Mouse (Mus musculus) cortical plate, adult 2 months (tissue): Measurements from ENCODE around the gene Krtap4-1.

Experiments
- CTCF ChIP-seq: fragments of 200-500 bp; IDR thresholded peaks from 2 replicates; pipeline ENCODE4 v1.5.1; 2011; ENCODE audit warnings: mild to moderate bottlenecking, control low read depth, low read length; ENCODE audit not compliant: insufficient read depth; ENCODE audit errors: extremely low read depth
- POLR2A ChIP-seq: fragments of 200-500 bp; IDR thresholded peaks from 2 replicates; pipeline ENCODE4 v1.6.1; 2011; ENCODE audit warnings: mild to moderate bottlenecking, low read length, control low read depth; ENCODE audit not compliant: insufficient read depth; ENCODE audit errors: extremely low read depth

DNA sequence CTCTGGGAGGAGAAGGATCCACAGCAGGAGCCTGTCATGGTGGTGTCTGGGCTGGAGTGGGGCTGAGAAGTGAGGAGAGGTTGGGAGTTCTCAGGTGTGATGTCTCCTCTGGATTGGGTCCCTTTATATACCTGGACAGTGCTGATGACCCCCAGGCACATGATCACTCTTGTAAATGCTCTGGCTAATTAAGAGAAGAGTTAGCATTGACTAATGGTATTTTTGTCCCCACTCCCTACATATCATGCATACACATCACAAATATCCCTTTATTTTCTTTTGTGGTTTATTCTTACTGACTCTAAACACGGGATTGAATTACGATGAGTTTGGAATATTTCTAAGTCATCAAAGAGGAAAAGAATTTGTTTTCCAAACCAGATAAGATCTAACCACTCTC lies 7.7 kb downstream of the Krtap4-1 start, which contains the start of gene Gm11562:
- TF ChIP-seq CTCF (no peak), POLR2A (no peak)
